Mouse (Mus musculus): ENCODE results near the gene Marc1.

Gene Marc1

GRCm38 (mm10) chr1:184762941-184763340 lies 48.2 kb downstream of the Marc1 start:
- DNase-seq (ENCODE audit: low spot score in 2 of 2) = no peak

- no peak for DNase-seq (ENCODE audit: low spot score in 2 of 2)
These were observed 49.1 kb downstream of the Marc1 start for GRCm38 (mm10) chr1:184761988-184762387.

- DNase-seq (ENCODE audit: low spot score in 2 of 2) = no peak
These were observed 58.4 kb downstream of the Marc1 start for GRCm38 (mm10) chr1:184752671-184753070.

GRCm38 (mm10) chr1:184750114-184750664 lies 60.9 kb downstream of the Marc1 start:
- DNase-seq (ENCODE audit: low spot score in 2 of 2) = no peak

- DNase-seq (ENCODE audit: low spot score in 2 of 2) = peak; percentile 56 to 64
These were observed 62.4 kb downstream of the Marc1 start for GRCm38 (mm10) chr1:184748692-184749152.

- DNase-seq (ENCODE audit: low spot score in 2 of 2) = peak in 1 of 2 experiments; percentile 53
These were observed 73.1 kb downstream of the Marc1 start for GRCm38 (mm10) chr1:184737876-184738479.

GRCm38 (mm10) chr1:184737228-184737627 lies 73.9 kb downstream of the Marc1 start:
- DNase-seq (ENCODE audit: low spot score in 2 of 2) = no peak
